Mouse (Mus musculus) neural tube, embryonic 14.5 days (tissue): ENCODE measurements around the gene Tmem79. TPM values are rescaled to one million over a fixed set of nuclear protein-coding genes. Genes with fewer than 3 reads are reported as not detected.

ENCODE experiments used
- ATAC-seq: fragments of 200-750 bp; cut with Nextera tagmentation; 2 replicates; pipeline ENCODE4 v1.8.0; 2017; ENCODE audit warnings: low read depth, mild to moderate bottlenecking, moderate TSS enrichment, moderate library complexity
- H3K27ac ChIP-seq: fragments of 300-500 bp; sonication (generic); 2 replicates; pipeline ENCODE4 v1.5.1; 2014; ENCODE audit warnings: low read depth, mild to moderate bottlenecking, control low read depth, low read length, moderate library complexity, mixed read lengths
- H3K27me3 ChIP-seq: fragments of 300-500 bp; sonication (generic); 2 replicates; pipeline ENCODE4 v1.6.1; 2014; ENCODE audit warnings: low read length; ENCODE audit not compliant: control insufficient read depth, insufficient read depth
- H3K36me3 ChIP-seq: fragments of 300-500 bp; sonication (generic); 2 replicates; pipeline ENCODE4 v1.6.1; 2014; ENCODE audit warnings: low read length, mixed read lengths; ENCODE audit not compliant: control insufficient read depth, insufficient read depth
- H3K4me1 ChIP-seq: fragments of 300-500 bp; sonication (generic); 2 replicates; pipeline ENCODE4 v1.6.1; 2014; ENCODE audit warnings: low read length; ENCODE audit not compliant: control insufficient read depth, insufficient read depth
- H3K4me2 ChIP-seq: fragments of 300-500 bp; sonication (generic); 2 replicates; pipeline ENCODE4 v1.6.1; 2014; ENCODE audit warnings: mild to moderate bottlenecking, low read depth, low read length, control low read depth
- H3K4me3 ChIP-seq: fragments of 300-500 bp; sonication (generic); 2 replicates; pipeline ENCODE4 v1.5.1; 2014; ENCODE audit warnings: low read depth, low read length, control low read depth, mixed read lengths
- H3K9ac ChIP-seq: fragments of 300-500 bp; sonication (generic); replicated peaks from 2 replicates; pipeline ENCODE4 v1.6.1; 2014; ENCODE audit warnings: low read depth, mild to moderate bottlenecking, control low read depth, low read length, mixed read lengths
- H3K9me3 ChIP-seq: fragments of 300-500 bp; sonication (generic); 2 replicates; pipeline ENCODE4 v1.6.1; 2016; ENCODE audit warnings: low read length; ENCODE audit not compliant: control insufficient read depth
- WGBS: fragments of 180-500 bp; shearing (Covaris S2); extraction: QIAGEN DNeasy Blood & Tissue Kit; methylation state at CpG from one replicate; pipeline ENCODE4 v1.1.7; 2014; 5-methylcytosine and 5-hydroxymethylcytosine counted together
- polyA plus RNA-seq: library from polyadenylated mRNA; unstranded; fragments of >200 nt; fragmentation: Nextera tagmentation; extraction: Ambion mirVana; gene quantifications from 2 replicates; pipeline ENCODE4 v1.2.1, GENCODE M21; 2014

Gene Tmem79
- polyA plus RNA-seq, 1 experiment from 2014 or later, result 0.90 TPM

GRCm38 (mm10) chr3:88359584-88359983 is 23.6 kb upstream of the Tmem79 start:
- no peak overlapping the region for H3K9ac ChIP-seq
- no peaks in the 10 kb centered on the region for H3K27me3 ChIP-seq
- H3K9me3 ChIP-seq, result no peaks in the 10 kb centered on the region
- peaks cover 70% of the 10 kb centered on the region for H3K36me3 ChIP-seq
- WGBS, result 62% methylated on average over 5 of the region's 5 CpGs
- no peak for ATAC-seq
- H3K27ac ChIP-seq, result no peak overlapping the region
- H3K4me3 ChIP-seq, result no peak overlapping the region
- no peak overlapping the region for H3K4me2 ChIP-seq
- H3K4me1 ChIP-seq, result no peaks in the 10 kb centered on the region

GRCm38 (mm10) chr3:88354396-88355165 is 18.6 kb upstream of the Tmem79 start:
- no peak for ATAC-seq
- Histone ChIP-seq H3K27me3 (no peaks in the 10 kb centered on the region), H3K9me3 (no peaks in the 10 kb centered on the region), H3K4me3 (no peak overlapping the region), H3K36me3 (peaks cover 98% of the 10 kb centered on the region), H3K27ac (no peak overlapping the region), H3K4me2 (no peak overlapping the region), H3K4me1 (no peaks in the 10 kb centered on the region), H3K9ac (no peak overlapping the region)
- WGBS, result 95% methylated on average over 8 of the region's 8 CpGs

- Histone ChIP-seq H3K4me1 (no peaks in the 10 kb centered on the region), H3K4me3 (no peak overlapping the region), H3K9ac (no peak overlapping the region), H3K27me3 (no peaks in the 10 kb centered on the region), H3K4me2 (no peak overlapping the region), H3K27ac (no peak overlapping the region), H3K36me3 (peaks cover 98% of the 10 kb centered on the region), H3K9me3 (no peaks in the 10 kb centered on the region)
- WGBS, result 93% methylated on average over 9 of the region's 9 CpGs
- ATAC-seq, result no peak
These were observed 17.0 kb upstream of the Tmem79 start for GRCm38 (mm10) chr3:88352907-88353306.

GRCm38 (mm10) chr3:88350732-88351131 is 14.8 kb upstream of the Tmem79 start:
- ATAC-seq, result no peak
- 91% methylated on average over 13 of the region's 13 CpGs for WGBS

GRCm38 (mm10) chr3:88339006-88339405 is 3.1 kb upstream of the Tmem79 start:
- Histone ChIP-seq H3K4me3 (no peak overlapping the region), H3K9me3 (no peaks in the 10 kb centered on the region), H3K27me3 (no peaks in the 10 kb centered on the region), H3K4me2 (no peak overlapping the region), H3K27ac (no peak overlapping the region), H3K36me3 (peaks cover 22% of the 10 kb centered on the region), H3K9ac (no peak overlapping the region), H3K4me1 (peaks cover 15% of the 10 kb centered on the region)
- no peak for ATAC-seq
- 81% methylated on average over 3 of the region's 3 CpGs for WGBS

More at GRCm38 (mm10) chr3:88350732-88351131, 14.8 kb upstream of the Tmem79 start:
- H3K4me1 ChIP-seq, result no peaks in the 10 kb centered on the region
- no peak overlapping the region for H3K4me3 ChIP-seq
- H3K9ac ChIP-seq, result no peak overlapping the region
- no peak overlapping the region for H3K4me2 ChIP-seq
- no peaks in the 10 kb centered on the region for H3K9me3 ChIP-seq
- H3K27me3 ChIP-seq, result no peaks in the 10 kb centered on the region
- H3K27ac ChIP-seq, result no peak overlapping the region
- peaks cover 95% of the 10 kb centered on the region for H3K36me3 ChIP-seq

GRCm38 (mm10) chr3:88338316-88338715 is 2.4 kb upstream of the Tmem79 start:
- Histone ChIP-seq H3K36me3 (peaks cover 15% of the 10 kb centered on the region), H3K27me3 (no peaks in the 10 kb centered on the region), H3K4me3 (no peak overlapping the region), H3K4me2 (no peak overlapping the region), H3K27ac (no peak overlapping the region), H3K9me3 (no peaks in the 10 kb centered on the region), H3K4me1 (peaks cover 15% of the 10 kb centered on the region), H3K9ac (no peak overlapping the region)
- WGBS, result 96% methylated on average over 7 of the region's 7 CpGs
- ATAC-seq, result no peak

- no peak for ATAC-seq
- no peaks in the 10 kb centered on the region for H3K27me3 ChIP-seq
- peaks cover 7% of the 10 kb centered on the region; the same call in 1 of the 2 replicates for H3K36me3 ChIP-seq
- H3K27ac ChIP-seq, result no peak overlapping the region
- peak overlapping the region; percentile 84 for H3K4me2 ChIP-seq
- no peak overlapping the region; the same call in 1 of the 2 replicates for H3K4me3 ChIP-seq
- WGBS, result 85% methylated on average over 11 of the region's 11 CpGs
- no peaks in the 10 kb centered on the region for H3K9me3 ChIP-seq
- no peak overlapping the region; the same call in 1 of the 2 replicates for H3K9ac ChIP-seq
- peaks cover 15% of the 10 kb centered on the region for H3K4me1 ChIP-seq
These were observed 1.5 kb upstream of the Tmem79 start for GRCm38 (mm10) chr3:88337367-88338020.

- Histone ChIP-seq H3K27me3 (no peaks in the 10 kb centered on the region), H3K27ac (peak overlapping the region; percentile 95), H3K36me3 (no peaks in the 10 kb centered on the region), H3K4me3 (peak overlapping the region; percentile 74), H3K9me3 (no peaks in the 10 kb centered on the region), H3K9ac (peak overlapping the region; percentile 93), H3K4me2 (peak overlapping the region; percentile 84), H3K4me1 (peaks cover 15% of the 10 kb centered on the region)
- ATAC-seq, result peak; percentile 74
- 1% methylated on average over 27 of the region's 27 CpGs for WGBS
These were observed 403 bp downstream of the Tmem79 start for GRCm38 (mm10) chr3:88335436-88336053.
